Mouse (Mus musculus) left cerebral cortex, adult 18-20 months (tissue): Measurements from ENCODE around the gene Actn4. TPM values are rescaled to one million over a fixed set of nuclear protein-coding genes. Genes with fewer than 3 reads are reported as not detected.

Experiments
- DNase-seq, 2 experiments: peaks; one replicate each; pipeline ENCODE4 v3.0.0; 2021 to 2022; ENCODE audit warnings: low spot score in 2 of 2, mixed read lengths in 1 of 2
- total RNA-seq, 2 experiments: library from RNA; stranded (reverse); gene quantifications; 2 replicates each; pipeline ENCODE4 v1.2.3; 2021

Actn4 gene
- total RNA-seq, 2 experiments from 2014 or later, result 192 TPM

- DNase-seq, result no peak
These were observed 32.8 kb downstream of the Actn4 start for GRCm38 (mm10) chr7:28929381-28929780.

GRCm38 (mm10) chr7:28926172-28926571, 36.0 kb downstream of the Actn4 start:
- DNase-seq, result no peak

GRCm38 (mm10) chr7:28925317-28925716, 36.8 kb downstream of the Actn4 start:
- DNase-seq, result no peak

- no peak for DNase-seq
These were observed 37.3 kb downstream of the Actn4 start for GRCm38 (mm10) chr7:28924802-28925201.

- DNase-seq, result no peak
These were observed 38.3 kb downstream of the Actn4 start for GRCm38 (mm10) chr7:28923865-28924291.

GRCm38 (mm10) chr7:28922606-28923005, 39.5 kb downstream of the Actn4 start:
- peak in 1 of 2 experiments; percentile 65 for DNase-seq

- no peak for DNase-seq
These were observed 40.2 kb downstream of the Actn4 start for GRCm38 (mm10) chr7:28921722-28922465.

GRCm38 (mm10) chr7:28921178-28921577, 41.0 kb downstream of the Actn4 start:
- DNase-seq, result no peak

GRCm38 (mm10) chr7:28919815-28920214, 42.3 kb downstream of the Actn4 start:
- no peak for DNase-seq

- DNase-seq, result no peak
These were observed 43.6 kb downstream of the Actn4 start for GRCm38 (mm10) chr7:28918540-28918939.

GRCm38 (mm10) chr7:28917503-28918426, 44.4 kb downstream of the Actn4 start:
- DNase-seq, result peak in 1 of 2 experiments; percentile 49

- no peak for DNase-seq
These were observed 45.6 kb downstream of the Actn4 start for GRCm38 (mm10) chr7:28916491-28916890.

- no peak for DNase-seq
These were observed 49.0 kb downstream of the Actn4 start for GRCm38 (mm10) chr7:28913171-28913570.

GRCm38 (mm10) chr7:28911632-28912031, 50.5 kb downstream of the Actn4 start:
- DNase-seq, result no peak

GRCm38 (mm10) chr7:28907195-28907594, 54.9 kb downstream of the Actn4 start:
- DNase-seq, result no peak

GRCm38 (mm10) chr7:28903778-28904177, 58.4 kb downstream of the Actn4 start:
- DNase-seq, result peak; percentile 86 to 88

GRCm38 (mm10) chr7:28902809-28903208, 59.3 kb downstream of the Actn4 start:
- peak; percentile 70 to 86 for DNase-seq

- DNase-seq, result no peak
These were observed 60.0 kb downstream of the Actn4 start for GRCm38 (mm10) chr7:28902180-28902579.

GRCm38 (mm10) chr7:28901311-28902125, 60.6 kb downstream of the Actn4 start:
- DNase-seq, result no peak

- no peak for DNase-seq
These were observed 62.2 kb downstream of the Actn4 start for GRCm38 (mm10) chr7:28899972-28900371.

GRCm38 (mm10) chr7:28897661-28898060, 64.5 kb downstream of the Actn4 start:
- DNase-seq, result no peak
